Mouse (Mus musculus) heart, adult 2 months (tissue): ENCODE measurements around the gene Nos1ap.

Experiments used
- CTCF ChIP-seq: fragments of 200-600 bp; IDR thresholded peaks from 2 replicates; pipeline ENCODE4 v1.8.1; 2022; ENCODE audit warnings: antibody characterized with exemption, mild to moderate bottlenecking, moderate library complexity
- POLR2A ChIP-seq: fragments of 200-500 bp; IDR thresholded peaks from 2 replicates; pipeline ENCODE4 v1.6.1; 2011; ENCODE audit warnings: mild to moderate bottlenecking, low read depth, low read length, control low read depth; ENCODE audit not compliant: insufficient read depth

DNA sequence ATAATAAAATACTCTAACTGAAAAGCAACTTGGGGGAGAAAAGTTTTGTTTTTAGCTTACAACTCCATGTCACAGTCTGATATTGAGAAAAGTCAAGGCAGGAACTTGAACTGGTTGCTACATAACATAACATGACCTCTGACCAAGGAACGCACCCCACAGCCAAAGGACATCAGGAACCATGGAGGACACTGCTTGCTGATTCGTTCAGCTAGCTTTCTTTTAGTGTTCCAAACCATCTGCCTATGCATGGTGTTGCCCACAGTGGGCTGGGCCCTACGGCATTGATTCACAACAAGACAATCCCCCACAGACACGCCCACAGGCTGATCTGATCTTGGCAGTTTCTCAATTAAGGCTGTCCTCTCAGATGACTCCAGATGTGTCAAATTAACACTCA lies 167.5 kb downstream of the Nos1ap start:
- no peak for TF ChIP-seq POLR2A
- no peak for TF ChIP-seq CTCF
